ENCODE assay signal across 9 mouse cellular contexts in genomic region chr11:97808093-97808492, GRCm38 (mm10). TPM values are rescaled to one million over a fixed set of nuclear protein-coding genes. Genes with fewer than 3 reads are reported as not detected.
DNase-seq lines count a peak whose midpoint lies in the region; ATAC-seq and TF ChIP-seq lines count a peak whose summit lies in the region.
"Had no signal": no experiment of that assay in that cellular context is flagged by ENCODE, and none has a peak within 500 bp of the region (broad histone marks: within the 10 kb centered on the region; RNA-seq: fewer than 3 reads in every experiment).

No protein-coding gene starts in this region.

- no peak for ATAC-seq in heart, postnatal 0 days (ENCODE audit: insufficient read depth, low read depth)
- no peak for ATAC-seq in limb, embryonic 11.5 days (ENCODE audit: insufficient number of reproducible peaks, low FRiP score, low TSS enrichment, low read depth)
- ATAC-seq: Patski had no signal

- no peaks in the 10 kb centered on the region for H3K27me3 ChIP-seq in heart, postnatal 0 days (ENCODE audit: control insufficient read depth, insufficient read depth, low read length)
- H3K27me3 ChIP-seq in limb, embryonic 11.5 days (ENCODE audit: control insufficient read depth, insufficient read depth, low read length): no peaks in the 10 kb centered on the region
- H3K27me3 ChIP-seq: Patski had no signal

- TF ChIP-seq EP300 in heart, postnatal 0 days (IDR thresholded peaks at IDR 0.05; ENCODE audit: low read depth): no peak

- H3K9me3 ChIP-seq in heart, postnatal 0 days (replicated peaks; ENCODE audit: control insufficient read depth, low read length): no peaks in the 10 kb centered on the region
- no peaks in the 10 kb centered on the region for H3K9me3 ChIP-seq in limb, embryonic 11.5 days (ENCODE audit: control insufficient read depth, low read length)

- TF ChIP-seq CTCF in heart, postnatal 0 days (IDR thresholded peaks at IDR 0.05; ENCODE audit: low read depth): no peak

- H3K36me3 ChIP-seq in heart, postnatal 0 days (replicated peaks; ENCODE audit: control insufficient read depth, insufficient read depth, low read length): peaks cover 18% of the 10 kb centered on the region
- peaks cover 3% of the 10 kb centered on the region for H3K36me3 ChIP-seq in limb, embryonic 11.5 days (ENCODE audit: control insufficient read depth, insufficient read depth, low read length)

- peak overlapping the region; percentile 58 for H3K27ac ChIP-seq in heart, postnatal 0 days (ENCODE audit: low read depth)
- H3K27ac ChIP-seq in limb, embryonic 11.5 days (replicated peaks; ENCODE audit: low read depth, low read length): no peak overlapping the region

- WGBS in heart, postnatal 0 days: 40% methylated on average over 2 of the region's 2 CpGs
- 48% methylated on average over 2 of the region's 2 CpGs for WGBS in limb, embryonic 11.5 days

- peaks cover 80% of the 10 kb centered on the region for H3K4me1 ChIP-seq in heart, postnatal 0 days (ENCODE audit: control insufficient read depth, insufficient read depth)
- peaks cover 65% of the 10 kb centered on the region for H3K4me1 ChIP-seq in limb, embryonic 11.5 days (ENCODE audit: control insufficient read depth, insufficient read depth, low read length)

- H3K9ac ChIP-seq in heart, postnatal 0 days (replicated peaks; ENCODE audit: low read depth, low read length): no peak overlapping the region
- no peak overlapping the region for H3K9ac ChIP-seq in limb, embryonic 11.5 days (ENCODE audit: low read length)

- DNase-seq in cerebellum, adult 9-11 months: peak; percentile 56
- no peak for DNase-seq in cerebellum, adult 8-10 months
- DNase-seq in ZHBTc4 (ENCODE audit: low read depth, low spot score): peak; percentile 71
- no peak for DNase-seq in heart, postnatal 0 days (ENCODE audit: low spot score)
- peak; percentile 53 for DNase-seq in limb, embryonic 11.5 days (ENCODE audit: low spot score)
- peak; percentile 69 for DNase-seq in retina, postnatal 1 day
- DNase-seq in spleen, postnatal 36 days (ENCODE audit: low spot score in 2 of 2): no peak
- DNase-seq in layer of hippocampus, adult 8-10 months (ENCODE audit: low spot score in 2 of 2): no peak

- H3K4me3 ChIP-seq in heart, postnatal 0 days (ENCODE audit: low read depth, low read length): no peak overlapping the region
- no peak overlapping the region for H3K4me3 ChIP-seq in limb, embryonic 11.5 days (ENCODE audit: low read depth, low read length)

- no peak overlapping the region for H3K4me2 ChIP-seq in heart, postnatal 0 days (ENCODE audit: low read depth, low read length)
- no peak overlapping the region for H3K4me2 ChIP-seq in limb, embryonic 11.5 days (ENCODE audit: low read depth, severe bottlenecking)

RNA-seq across cellular contexts. Expression of gene Lasp1, which starts 9.3 kb away (rescaled TPM):
- total RNA-seq in heart, postnatal 0 days (2014; rRNA removed; ENCODE audit: low replicate concordance): 34.2 and 45.7 TPM in 2 replicates
- 26.5 and 27.8 TPM in 2 replicates for polyA plus RNA-seq in heart, postnatal 0 days (2015; fragmentation: Nextera tagmentation; extraction: Ambion mirVana)
- polyA plus RNA-seq in limb, embryonic 11.5 days (2014; fragmentation: Nextera tagmentation; extraction: Ambion mirVana): 79.9 and 80.5 TPM in 2 replicates
- 100 to 1,000 TPM; 102 to 109 (median 104) TPM for total RNA-seq in layer of hippocampus, adult 8-10 months (2022)

RNA-seq across cellular contexts. Expression of gene Rpl23, which starts 25.9 kb away (rescaled TPM):
- 192 and 208 TPM in 2 replicates for total RNA-seq in heart, postnatal 0 days (2014; rRNA removed; ENCODE audit: low replicate concordance)
- 394 and 409 TPM in 2 replicates for polyA plus RNA-seq in heart, postnatal 0 days (2015; fragmentation: Nextera tagmentation; extraction: Ambion mirVana)
- polyA plus RNA-seq in limb, embryonic 11.5 days (2014; fragmentation: Nextera tagmentation; extraction: Ambion mirVana): 576 and 600 TPM in 2 replicates
- 100 to 1,000 TPM; 304 to 481 (median 389) TPM for total RNA-seq in layer of hippocampus, adult 8-10 months (2022)

RNA-seq across cellular contexts. Expression of gene 1700001P01Rik, which starts 32.4 kb away (rescaled TPM):
- not detected in 2 replicates for total RNA-seq in heart, postnatal 0 days (2014; rRNA removed; ENCODE audit: low replicate concordance)
- polyA plus RNA-seq in heart, postnatal 0 days (2015; fragmentation: Nextera tagmentation; extraction: Ambion mirVana): not detected in 2 replicates
- not detected in 2 replicates for polyA plus RNA-seq in limb, embryonic 11.5 days (2014; fragmentation: Nextera tagmentation; extraction: Ambion mirVana)
- 1 to 10 TPM in 1 of 4 experiments, under 1 TPM in 2, not detected in 1; 0.93 to 1.4 (median 0.98) TPM for total RNA-seq in layer of hippocampus, adult 8-10 months (2022)

RNA-seq across cellular contexts. Expression of gene B230217C12Rik, which starts 32.5 kb away (rescaled TPM):
- 0.23 and 1.4 TPM in 2 replicates for total RNA-seq in heart, postnatal 0 days (2014; rRNA removed; ENCODE audit: low replicate concordance)
- polyA plus RNA-seq in heart, postnatal 0 days (2015; fragmentation: Nextera tagmentation; extraction: Ambion mirVana): 0.97 and 1.6 TPM in 2 replicates
- polyA plus RNA-seq in limb, embryonic 11.5 days (2014; fragmentation: Nextera tagmentation; extraction: Ambion mirVana): 15.9 and 17.4 TPM in 2 replicates
- 10 to 100 TPM; 58.6 to 70.2 (median 68.1) TPM for total RNA-seq in layer of hippocampus, adult 8-10 months (2022)

RNA-seq across cellular contexts. Expression of gene Cwc25, which starts 41.7 kb away (rescaled TPM):
- 3.2 and 3.5 TPM in 2 replicates for total RNA-seq in heart, postnatal 0 days (2014; rRNA removed; ENCODE audit: low replicate concordance)
- polyA plus RNA-seq in heart, postnatal 0 days (2015; fragmentation: Nextera tagmentation; extraction: Ambion mirVana): 7.7 and 8.2 TPM in 2 replicates
- polyA plus RNA-seq in limb, embryonic 11.5 days (2014; fragmentation: Nextera tagmentation; extraction: Ambion mirVana): 15.4 and 18.3 TPM in 2 replicates
- 10 to 100 TPM; 18.6 to 22.2 (median 20.6) TPM for total RNA-seq in layer of hippocampus, adult 8-10 months (2022)

Comparison
In these comparisons a context has a peak if more than half of its experiments do, and no peak if none do; other contexts are left out.
1. DNase-seq: peak in cerebellum, adult 9-11 months (single experiment), ZHBTc4 (single experiment), limb, embryonic 11.5 days (single experiment) and retina, postnatal 1 day (single experiment); none in cerebellum, adult 8-10 months (single experiment), heart, postnatal 0 days (single experiment), spleen, postnatal 36 days (0 of 2) and layer of hippocampus, adult 8-10 months (0 of 2).